Mouse (Mus musculus): ENCODE data around the gene Zbtb45.

Zbtb45 gene

DNA sequence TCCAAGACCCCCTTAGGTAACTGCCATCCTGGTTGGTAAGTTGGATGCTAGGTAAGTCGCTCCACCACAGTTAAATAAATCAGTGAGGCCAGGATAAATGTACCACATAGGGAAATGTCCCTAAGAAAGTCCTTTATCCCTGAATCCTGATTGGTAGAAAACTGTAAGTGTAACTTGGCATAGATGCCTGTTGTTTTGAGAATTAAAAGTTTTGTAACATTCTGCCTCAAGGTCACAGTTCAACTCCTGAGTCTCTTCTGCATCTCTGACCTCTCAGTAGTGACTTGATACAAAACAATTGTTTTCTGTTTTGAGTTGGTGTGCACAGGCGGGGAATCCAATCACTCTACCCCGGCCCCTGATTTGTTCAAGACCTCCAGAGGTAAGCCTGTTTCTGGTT lies 11.0 kb downstream of the Zbtb45 start, which contains the start of gene Trim28:
Gene Trim28, plus strand, starts transcription at position 264 of the 400 bp plus-strand sequence.
- no peak for DNase-seq (ENCODE audit: inconsistent ontology term)

DNA sequence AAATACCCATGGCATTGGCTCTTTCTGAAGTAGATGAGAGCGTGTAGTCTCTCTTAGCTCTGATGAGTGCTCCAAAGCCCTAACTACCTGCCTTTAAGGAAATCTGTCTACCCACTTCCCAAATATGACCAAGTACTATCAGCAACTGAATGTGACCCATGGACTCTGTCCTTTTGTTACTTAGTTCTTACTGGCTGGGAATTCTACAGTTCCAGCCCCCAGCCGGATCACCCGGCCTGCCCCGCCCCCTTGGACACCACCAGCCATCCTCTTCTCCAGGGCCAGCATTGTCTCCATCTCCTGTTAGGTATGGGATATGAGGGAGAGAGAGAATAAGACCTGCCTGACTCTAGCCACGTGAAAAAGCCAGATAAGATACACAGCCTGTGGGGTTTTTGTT lies 11.8 kb downstream of the Zbtb45 start, which contains the start of gene Slc27a5:
Gene Slc27a5, minus strand, starts transcription at position 140 of the 400 bp plus-strand sequence.
- DNase-seq (ENCODE audit: inconsistent ontology term) = no peak

DNA sequence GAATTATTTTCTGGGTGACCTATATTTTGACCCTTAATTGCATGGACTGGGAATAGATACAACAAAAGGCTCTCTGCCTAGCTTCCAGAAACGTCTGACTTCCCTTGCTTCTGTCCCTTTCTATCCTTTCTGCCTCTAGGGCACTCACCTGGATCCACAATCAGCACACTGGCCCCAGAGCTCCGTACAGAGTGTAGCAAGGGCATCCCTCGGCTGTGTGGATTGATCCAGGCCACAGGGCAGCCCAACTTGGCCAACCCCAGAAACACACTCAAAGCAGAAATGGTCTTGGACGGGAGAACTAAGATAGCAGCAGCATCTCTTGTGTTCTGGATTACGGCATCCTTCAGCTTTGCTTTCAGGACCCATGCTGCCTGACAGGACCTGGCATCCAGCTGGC lies 12.6 kb downstream of the Zbtb45 start:
- no peak for DNase-seq (ENCODE audit: inconsistent ontology term)

DNA sequence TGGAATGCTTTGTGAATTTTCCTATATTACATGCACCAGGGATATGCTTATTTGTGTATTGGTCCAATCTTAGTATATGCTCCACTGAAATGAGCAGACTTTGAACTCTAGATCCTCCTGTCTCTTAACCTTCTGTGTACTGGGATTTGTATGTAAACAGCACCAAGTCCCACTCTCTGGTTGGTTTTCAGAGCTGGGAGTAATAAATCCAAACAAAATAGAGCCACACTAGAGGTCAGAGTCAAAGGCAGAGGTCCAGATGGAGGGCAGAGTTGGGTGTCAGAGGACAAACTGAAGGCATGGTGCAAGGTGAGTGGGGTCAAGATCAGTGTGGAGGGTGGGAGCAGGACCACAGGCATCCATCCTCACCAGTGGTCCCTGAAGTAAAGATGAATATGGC lies 14.0 kb downstream of the Zbtb45 start:
- DNase-seq (ENCODE audit: inconsistent ontology term) = no peak

DNA sequence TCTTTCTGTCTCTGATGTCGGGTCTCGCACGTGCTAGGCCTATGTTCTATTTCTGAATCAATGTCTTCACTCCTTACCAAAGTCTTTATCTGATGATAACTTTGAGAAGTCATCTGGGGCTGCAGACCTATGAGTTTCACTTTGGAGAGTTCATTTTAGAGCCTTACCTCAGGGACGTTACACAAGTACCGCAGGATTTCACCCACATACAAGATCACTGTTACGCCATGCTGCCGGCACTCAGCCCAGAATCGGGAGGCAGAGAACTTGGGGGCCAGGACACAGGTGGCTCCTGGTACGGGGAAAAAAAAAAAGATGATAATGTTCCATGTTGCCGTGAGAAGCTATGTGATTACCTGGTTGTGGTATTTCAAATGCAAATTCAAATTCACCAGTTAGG lies 16.7 kb downstream of the Zbtb45 start:
- DNase-seq (ENCODE audit: inconsistent ontology term) = no peak

DNA sequence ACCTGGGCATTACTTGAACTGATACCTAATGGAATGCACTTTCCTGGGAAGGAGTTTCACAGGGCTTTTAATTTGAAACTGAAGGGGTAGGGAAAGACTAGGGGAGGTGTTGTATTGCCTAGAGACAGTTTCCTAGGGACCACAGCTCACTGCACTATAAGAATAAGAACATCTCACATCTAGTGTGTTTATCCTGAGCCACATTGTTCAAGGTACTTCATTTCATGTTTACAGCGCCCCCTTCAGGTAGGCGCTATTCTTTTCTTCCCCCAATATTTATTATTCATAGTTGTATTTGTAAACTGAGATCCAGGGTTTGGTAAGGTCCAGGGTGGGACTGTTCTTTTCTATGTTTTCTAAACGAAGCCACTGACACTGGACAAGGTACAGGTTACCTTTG lies 17.6 kb downstream of the Zbtb45 start:
- no peak for DNase-seq (ENCODE audit: inconsistent ontology term)

DNA sequence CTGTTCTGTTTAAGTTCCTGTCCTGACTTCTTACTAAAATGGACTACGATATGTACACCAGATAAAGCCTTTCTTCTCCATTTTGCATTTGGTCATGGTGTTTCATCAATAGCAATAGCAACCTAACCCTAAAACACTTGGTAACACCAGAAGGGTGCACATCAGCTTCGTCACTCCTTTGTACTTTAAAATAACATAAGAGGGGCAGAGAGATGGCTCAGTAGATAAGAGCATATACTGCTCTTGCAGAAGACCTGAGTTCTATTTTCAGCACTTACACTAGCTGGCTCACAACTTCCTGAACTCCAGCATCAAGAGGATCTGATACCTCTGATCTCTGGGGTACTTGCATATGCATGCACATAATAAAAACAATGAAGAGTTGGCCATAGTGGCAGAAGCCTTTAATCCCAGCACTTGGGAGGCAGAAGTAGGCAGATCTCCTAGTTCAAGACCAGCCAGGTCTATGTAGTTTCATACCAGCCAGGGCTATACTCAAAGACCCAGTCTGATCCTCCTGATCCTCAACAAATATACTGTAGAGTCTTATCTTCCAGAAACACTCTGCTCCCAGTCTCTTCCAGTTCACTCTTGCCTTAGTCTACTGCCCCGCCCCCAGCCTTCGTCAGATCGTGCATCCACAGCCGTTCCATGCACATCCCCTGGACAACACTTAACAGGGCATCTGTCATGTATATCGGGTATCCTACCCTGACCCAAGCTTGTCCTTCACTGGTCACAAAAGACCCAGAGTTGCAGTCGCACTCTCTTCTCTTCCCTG lies 22.2 kb downstream of the Zbtb45 start:
- DNase-seq (ENCODE audit: inconsistent ontology term) = no peak

DNA sequence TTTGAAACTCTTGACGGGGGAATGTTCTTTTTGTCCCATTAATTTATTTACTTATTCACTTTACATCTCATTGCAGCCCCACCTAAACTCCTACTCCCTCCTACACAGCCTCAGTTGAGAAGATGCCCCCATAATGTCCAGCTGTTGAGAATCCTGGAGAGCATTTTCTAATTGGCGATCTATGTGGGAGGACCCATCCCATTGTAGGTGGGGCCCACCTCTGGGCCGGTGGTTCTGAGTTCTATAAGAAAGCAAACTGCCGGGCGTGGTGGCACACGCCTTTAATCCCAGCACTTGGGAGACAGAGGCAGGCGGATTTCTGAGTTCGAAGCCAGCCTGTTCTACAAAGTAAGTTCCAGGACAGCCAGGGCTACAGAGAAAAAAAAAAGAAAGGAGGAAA lies 22.9 kb downstream of the Zbtb45 start:
- no peak for DNase-seq (ENCODE audit: inconsistent ontology term)

DNA sequence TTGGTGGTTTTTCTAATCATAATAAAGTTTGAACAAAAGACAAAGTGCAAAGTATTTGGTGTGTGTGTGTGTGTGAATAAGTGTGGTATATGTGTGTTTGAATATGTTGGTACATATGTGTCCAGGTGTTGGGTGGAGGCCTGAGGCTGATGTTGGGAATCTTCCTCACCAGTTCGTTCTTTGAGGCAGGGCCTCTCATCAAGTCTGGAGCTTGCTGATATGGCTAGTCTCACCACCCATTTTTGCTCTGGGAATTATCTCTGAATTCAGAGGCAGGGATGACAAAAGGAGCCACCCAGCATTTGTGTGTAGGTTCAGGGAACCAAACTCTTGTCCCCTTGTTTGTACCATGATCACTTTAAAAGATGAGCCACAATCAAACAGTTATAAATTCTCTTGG lies 24.1 kb downstream of the Zbtb45 start:
- DNase-seq (ENCODE audit: inconsistent ontology term) = no peak

DNA sequence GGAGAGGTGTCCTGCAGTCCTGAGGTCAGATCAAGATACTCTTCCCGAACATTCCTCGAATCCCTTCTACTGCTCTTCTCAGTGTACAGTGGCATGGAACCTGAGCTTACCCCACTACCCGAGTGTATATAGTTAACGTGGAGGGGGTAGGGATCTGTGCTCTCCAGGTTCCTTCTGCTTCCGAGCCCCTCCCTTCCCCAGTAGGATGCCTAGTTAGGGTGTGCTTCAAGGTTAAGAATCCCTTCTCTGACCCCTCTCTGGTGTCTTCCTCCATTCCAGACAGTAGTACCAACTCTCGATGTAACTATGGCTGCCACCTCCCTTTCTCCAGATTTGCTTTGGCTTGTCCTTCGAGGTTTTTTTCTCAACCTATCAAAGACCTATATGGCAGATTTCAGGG lies 29.5 kb downstream of the Zbtb45 start:
- no peak for DNase-seq (ENCODE audit: inconsistent ontology term)

DNA sequence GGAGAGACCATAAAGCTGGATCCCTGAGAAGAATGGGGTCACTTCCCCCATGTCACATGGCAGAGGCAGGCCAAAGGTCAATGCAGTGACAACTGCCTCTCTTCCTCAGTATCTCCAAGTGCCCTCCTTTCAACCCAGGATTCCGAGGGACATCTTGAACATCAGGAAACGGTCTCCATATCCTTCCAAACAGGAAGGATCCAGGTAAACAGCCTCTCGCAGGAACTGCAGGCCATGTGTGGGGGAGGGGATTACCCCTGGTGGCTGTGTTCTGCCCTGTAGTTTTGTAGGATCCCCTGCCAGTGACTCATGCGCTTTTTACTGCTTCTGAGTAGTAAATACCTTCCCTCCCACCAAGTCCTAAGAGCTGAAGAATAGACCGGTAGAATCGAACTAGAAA lies 30.1 kb downstream of the Zbtb45 start:
- no peak for DNase-seq (ENCODE audit: inconsistent ontology term)

DNA sequence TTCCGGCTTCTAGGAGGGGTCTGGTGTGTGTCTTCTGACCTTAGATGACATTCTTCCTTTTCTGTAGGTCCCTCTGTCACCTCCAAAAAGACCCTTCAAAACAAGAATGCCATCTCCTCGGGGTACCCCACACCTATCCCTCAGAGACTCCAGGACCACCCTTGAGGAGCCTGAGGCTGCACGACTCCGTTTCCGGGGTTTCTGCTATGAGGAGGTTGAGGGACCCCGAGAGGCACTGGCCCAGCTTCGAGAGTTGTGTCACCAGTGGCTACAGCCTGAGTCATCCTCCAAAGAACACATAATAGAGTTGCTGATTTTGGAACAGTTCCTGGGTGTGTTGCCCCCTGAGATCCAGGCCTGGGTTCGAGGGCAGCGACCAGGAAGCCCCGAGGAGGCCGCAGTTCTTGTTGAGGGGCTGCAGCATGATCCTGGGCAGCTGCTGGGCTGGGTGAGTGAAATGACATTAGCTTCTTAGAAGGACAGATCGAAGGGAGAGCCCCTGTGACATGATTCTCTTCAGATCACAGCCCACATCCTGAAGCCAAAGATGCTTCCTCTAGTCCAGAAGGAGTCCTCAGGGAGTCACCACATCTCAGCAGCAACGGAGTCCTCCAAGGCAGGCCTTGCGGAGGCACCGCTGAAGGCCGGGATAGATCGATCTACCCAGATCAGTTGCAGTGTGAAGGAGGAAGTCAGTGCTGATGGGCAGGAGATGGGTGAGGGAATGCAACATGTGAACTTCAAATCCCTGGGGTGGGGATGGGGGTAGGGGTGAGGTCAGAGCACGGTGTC lies 30.7 kb downstream of the Zbtb45 start:
- DNase-seq (ENCODE audit: inconsistent ontology term) = no peak

DNA sequence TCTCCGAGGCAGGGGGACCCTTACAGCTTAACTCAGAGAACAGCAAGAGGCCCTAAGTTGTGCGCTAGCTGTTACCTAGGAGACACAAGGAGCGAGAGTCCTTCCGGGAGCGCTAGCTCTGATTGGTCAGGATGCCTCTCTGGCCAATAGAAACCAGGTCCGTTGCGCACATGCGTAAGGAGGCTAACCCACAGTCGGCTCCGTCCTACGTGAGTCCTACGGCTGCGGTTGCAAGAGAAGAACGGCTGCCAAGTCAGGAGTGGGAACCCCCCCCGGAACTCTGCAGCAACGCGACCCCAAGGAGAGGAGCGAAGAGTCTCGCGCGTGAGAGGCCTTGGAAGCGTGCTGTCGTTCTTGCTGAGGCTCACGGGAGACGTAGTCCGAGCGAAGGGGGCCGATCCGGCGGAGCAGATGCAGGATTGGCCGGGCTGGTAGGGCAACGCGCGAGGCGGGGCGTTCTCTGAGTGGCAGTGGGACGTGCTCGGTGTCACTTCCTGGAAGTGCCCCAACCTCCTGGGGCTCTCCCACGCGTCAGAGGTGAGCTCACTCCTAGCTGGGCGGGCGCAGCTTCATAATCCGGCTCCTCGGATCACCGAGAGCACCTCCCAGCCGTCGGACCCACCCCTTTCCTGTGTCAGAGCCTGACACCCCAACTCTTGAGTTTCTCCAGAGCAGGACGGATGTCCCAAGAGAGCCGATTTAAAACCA lies 32.0 kb downstream of the Zbtb45 start, which contains the start of gene Zfp446:
Gene Zfp446, plus strand, starts transcription at position 167 of the 708 bp plus-strand sequence.
- peak; percentile 99 for DNase-seq (ENCODE audit: inconsistent ontology term)

DNA sequence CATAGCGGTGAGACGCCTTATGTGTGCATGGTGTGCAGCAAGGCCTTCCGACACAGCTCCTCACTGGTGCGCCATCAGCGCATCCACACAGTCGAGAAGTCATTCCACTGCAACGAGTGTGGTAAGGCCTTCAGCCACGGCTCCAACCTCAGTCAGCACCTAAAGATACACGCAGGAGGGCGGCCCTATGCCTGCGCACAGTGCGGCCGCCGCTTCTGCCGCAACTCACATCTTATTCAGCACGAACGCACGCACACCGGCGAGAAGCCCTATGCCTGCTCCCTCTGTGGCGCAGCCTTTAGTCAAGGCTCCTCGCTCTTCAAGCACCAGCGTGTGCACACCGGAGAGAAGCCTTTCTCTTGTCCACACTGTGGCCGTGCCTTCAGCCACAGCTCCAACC lies 38.9 kb downstream of the Zbtb45 start:
- no peak for DNase-seq (ENCODE audit: inconsistent ontology term)

DNA sequence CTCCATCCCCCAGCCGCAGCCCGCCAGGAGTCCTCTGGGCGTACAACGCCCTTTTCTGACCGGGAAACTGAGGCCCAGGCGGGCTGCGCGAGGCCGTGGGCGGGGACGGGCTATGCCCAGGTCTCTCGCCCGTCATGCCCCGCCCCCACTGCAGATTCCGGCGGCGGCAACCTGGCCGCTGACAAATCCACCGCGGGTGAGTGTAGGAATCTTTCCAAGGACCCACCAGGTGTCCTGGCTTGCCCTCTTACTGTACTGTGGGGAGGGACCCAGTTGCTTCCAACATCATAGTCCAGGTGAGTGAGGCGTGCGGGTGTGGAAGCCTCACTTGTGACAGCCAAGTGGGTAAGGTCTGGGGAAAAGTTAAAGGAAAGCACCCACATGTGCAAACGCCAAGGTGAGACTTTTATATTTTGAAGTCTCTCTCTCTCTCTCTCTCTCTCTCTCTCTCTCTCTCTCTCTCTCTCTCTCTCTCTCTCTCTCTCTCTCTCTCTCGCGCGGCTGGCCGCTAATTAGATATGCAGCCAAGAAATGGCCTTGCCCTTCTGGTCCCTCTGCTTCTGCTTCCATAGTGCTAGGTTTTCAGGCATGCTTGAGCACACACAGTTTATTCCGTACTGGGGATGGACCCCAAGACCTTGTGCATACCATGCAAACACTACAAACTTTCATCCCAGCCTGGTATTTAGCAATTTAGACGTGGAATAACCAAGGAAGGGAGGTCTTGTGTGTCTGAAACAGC lies 43.6 kb downstream of the Zbtb45 start:
- peak; percentile 72 for DNase-seq (ENCODE audit: inconsistent ontology term)

DNA sequence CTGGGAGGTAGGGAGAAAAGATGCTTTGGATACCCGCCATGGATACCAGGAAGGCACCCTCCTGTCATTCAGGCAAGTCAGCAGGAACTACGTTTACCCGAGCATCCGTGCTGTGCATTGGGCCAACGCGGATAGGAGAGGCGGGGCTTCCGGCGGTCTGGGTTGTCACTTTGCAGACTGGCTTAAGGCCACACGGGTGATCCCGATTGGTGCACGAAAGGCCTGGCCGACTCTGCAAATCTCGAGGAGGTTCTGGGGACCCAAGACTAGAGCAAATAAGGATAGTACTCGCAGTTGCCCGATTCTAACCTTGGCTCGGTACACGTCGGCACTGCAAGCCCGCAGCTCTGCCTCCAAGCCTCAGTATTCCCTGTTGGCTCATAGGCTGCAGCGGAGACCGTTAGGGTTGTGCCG lies 44.1 kb downstream of the Zbtb45 start, which contains the start of gene Zfp324:
Gene Zfp324, plus strand, starts transcription at position 161 of the 414 bp plus-strand sequence.
- DNase-seq (ENCODE audit: inconsistent ontology term) = peak; percentile 90

DNA sequence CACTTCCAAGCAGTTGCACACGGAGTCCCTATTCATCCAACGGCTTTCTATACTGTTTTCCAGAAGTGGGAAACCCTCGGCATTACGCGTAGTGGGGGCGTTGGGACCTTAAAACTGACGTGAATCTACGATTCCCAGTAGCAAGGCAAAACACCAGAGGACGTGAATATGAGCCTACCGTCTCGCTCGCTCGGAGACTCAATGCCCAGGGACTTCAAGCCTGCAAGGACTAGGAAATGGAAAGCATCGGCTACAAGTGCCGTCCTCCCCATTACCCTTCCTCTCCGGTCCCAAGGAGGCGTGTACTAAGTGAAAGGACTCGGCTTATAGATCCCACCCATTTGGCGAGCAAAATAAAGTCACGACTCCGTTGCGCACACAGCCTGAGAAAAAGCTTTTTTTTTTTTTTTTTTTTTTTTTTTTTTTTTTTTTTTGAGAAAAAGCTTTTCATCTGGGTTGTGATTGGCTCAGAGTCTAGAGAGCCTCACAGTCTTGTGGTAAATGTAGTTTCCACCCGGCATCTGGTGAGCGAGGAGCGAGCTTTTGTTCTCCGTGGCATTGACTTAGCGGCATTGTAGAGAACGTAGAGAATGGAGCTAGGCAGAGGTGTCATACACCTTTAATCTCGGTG lies 48.2 kb downstream of the Zbtb45 start:
- peak; percentile 93 for DNase-seq (ENCODE audit: inconsistent ontology term)

DNA sequence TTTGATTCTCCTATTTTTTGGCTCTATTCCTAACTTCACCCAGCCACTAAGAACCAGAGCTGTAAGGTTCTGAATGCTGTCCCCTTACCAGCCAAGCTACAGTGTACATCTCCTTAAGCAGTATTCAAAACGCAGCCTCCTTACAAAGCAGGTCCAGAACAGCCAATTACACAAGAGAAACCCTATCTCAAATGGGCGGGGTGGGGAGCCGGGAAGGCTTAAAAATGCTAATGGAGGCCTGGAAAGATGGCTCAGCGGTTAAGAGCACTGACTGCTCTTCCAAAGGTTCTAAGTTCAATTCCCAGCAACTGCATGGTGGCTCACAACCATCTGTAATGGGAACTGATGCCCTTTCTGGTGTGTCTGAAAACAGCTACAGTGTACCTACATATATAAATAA lies 50.1 kb downstream of the Zbtb45 start:
- no peak for DNase-seq (ENCODE audit: inconsistent ontology term)

DNA sequence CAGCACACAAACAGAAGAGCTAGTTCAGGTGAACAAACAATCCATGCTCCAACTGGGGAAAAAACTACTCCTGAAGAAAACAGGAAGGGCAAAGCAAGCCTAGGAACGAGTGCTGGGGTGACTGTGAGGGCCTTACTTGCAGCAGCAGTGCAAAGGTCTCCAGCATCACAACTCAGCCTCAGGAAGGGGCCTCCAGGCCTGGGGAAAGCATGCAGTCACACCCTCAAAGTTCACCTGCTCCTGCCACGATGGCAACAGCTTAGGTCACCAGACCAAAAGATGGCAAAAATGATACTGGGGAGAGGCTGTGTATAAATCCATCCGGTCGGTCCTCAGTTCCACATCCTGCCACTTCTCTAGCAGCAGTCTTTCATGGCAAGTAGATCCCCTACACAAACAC lies 50.9 kb downstream of the Zbtb45 start:
- DNase-seq (ENCODE audit: inconsistent ontology term) = no peak

DNA sequence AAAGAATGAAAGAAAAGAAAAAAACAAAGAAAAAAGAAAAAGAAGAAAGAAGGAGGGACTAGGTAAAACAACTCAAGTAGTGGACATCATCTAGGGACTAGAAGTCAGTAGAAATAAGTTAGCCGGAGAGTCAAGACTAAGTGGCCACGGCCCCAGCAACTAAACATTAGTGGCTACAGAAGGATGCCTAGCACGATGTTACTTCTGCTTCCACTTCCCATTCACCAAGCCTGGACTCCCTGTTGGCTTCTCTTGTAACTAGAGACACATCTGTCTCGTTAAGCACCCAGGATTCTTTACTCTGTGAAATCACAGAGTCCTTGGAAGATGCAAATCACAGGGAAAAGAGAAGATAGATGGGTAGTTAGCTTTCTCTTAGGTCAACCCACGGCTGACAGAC lies 52.3 kb downstream of the Zbtb45 start:
- no peak for DNase-seq (ENCODE audit: inconsistent ontology term)

DNA sequence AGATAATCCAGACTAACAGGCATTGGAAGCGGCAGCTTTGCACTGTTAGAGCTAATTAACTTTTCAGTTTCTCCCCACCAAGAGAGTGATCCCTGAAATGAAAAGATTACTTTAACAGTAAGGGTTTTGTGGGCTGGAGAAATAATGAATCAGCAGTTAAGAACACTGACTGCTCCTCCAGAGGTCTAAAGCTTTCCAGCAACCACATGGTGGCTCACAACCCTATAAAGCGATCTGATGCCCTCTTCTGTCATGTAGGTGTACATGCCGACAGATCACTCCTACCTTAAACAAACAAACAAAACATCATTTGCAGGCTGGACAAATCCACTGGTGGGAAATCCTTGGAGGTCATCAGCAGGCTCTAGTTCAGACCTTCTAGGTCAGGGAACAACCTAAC lies 54.9 kb downstream of the Zbtb45 start:
- peak; percentile 29 for DNase-seq (ENCODE audit: inconsistent ontology term)
